Mouse (Mus musculus) MEL (cell line): Measurements from ENCODE around the gene Cd9.

Experiments used
- CTCF ChIP-seq, 3 experiments: IDR thresholded peaks in 2 of 3; conservative IDR thresholded peaks in 1 of 3; 2 replicates each; pipeline ENCODE4 v1.5.1; 2011 to 2012; ENCODE audit warnings: low read length in 3 of 3, low read depth in 2 of 3, mild to moderate bottlenecking in 2 of 3, improper control_type of control experiment in 1 of 3, inconsistent platforms in 1 of 3, mixed read lengths in 1 of 3, moderate library complexity in 1 of 3; ENCODE audit not compliant: control insufficient read depth in 1 of 3, insufficient read depth in 1 of 3, poor library complexity in 1 of 3, severe bottlenecking in 1 of 3
- MAFK ChIP-seq: IDR thresholded peaks from 2 replicates; pipeline ENCODE4 v1.6.1; 2011; ENCODE audit warnings: low read depth, mild to moderate bottlenecking, low read length, improper control_type of control experiment, borderline replicate concordance
- POLR2A ChIP-seq, 2 experiments: IDR thresholded peaks; 2 replicates each; pipeline ENCODE4 v1.6.1; 2011 to 2012; ENCODE audit warnings: low read length in 2 of 2, mild to moderate bottlenecking in 2 of 2, control low read depth in 1 of 2, improper control_type of control experiment in 1 of 2, low read depth in 1 of 2, moderate library complexity in 1 of 2; ENCODE audit not compliant: control insufficient read depth in 1 of 2, insufficient read depth in 1 of 2, poor library complexity in 1 of 2
- POLR2AphosphoS2 ChIP-seq: IDR thresholded peaks from 2 replicates; pipeline ENCODE4 v1.6.1; 2011; ENCODE audit warnings: low read length, improper control_type of control experiment
- POLR2AphosphoS5 ChIP-seq: IDR thresholded peaks from 2 replicates; pipeline ENCODE4 v1.6.1; 2012; ENCODE audit warnings: low read depth, borderline replicate concordance, mild to moderate bottlenecking, inconsistent platforms, low read length, moderate library complexity, mixed read lengths
- RCOR1 ChIP-seq: IDR thresholded peaks from 2 replicates; pipeline ENCODE4 v1.6.1; 2012; ENCODE audit warnings: low read depth, mild to moderate bottlenecking, inconsistent platforms, low read length, improper control_type of control experiment
- SIN3A ChIP-seq: IDR thresholded peaks from 2 replicates; pipeline ENCODE4 v1.6.1; 2012; ENCODE audit warnings: low read length, improper control_type of control experiment, inconsistent platforms
- TBP ChIP-seq: IDR thresholded peaks from 2 replicates; pipeline ENCODE4 v1.8.0; 2011; ENCODE audit warnings: low read depth, low read length, improper control_type of control experiment

DNA sequence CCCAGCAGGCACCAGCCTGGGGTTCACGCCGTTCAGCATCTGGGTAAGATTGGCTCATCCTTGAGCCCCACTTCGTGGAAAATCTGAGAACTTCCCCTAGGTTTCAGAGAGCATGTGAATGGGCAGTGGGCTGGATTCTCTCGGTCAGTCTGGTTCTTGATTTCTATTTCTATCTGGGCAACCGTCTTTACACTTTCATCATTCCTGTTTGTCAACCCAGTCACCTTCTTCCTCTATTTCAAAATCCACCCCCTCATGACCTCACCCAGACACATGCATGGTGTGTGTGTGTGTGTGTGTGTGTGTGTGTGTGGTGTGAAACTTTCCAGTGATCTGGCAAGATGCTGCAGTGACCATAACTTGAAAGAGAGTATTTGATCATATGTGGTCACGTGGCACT, 49.2 kb downstream of the Cd9 start:
- TF ChIP-seq CTCF (IDR thresholded peaks at IDR 0.05 in 2 of 3, conservative IDR thresholded peaks at IDR 0.05 in 1 of 3; ENCODE audit: control insufficient read depth in 1 of 3, insufficient read depth in 1 of 3, low read depth in 2 of 3, low read length in 3 of 3, poor library complexity in 1 of 3, severe bottlenecking in 1 of 3) (no peak), POLR2AphosphoS5 (no peak), RCOR1 (no peak), MAFK (no peak), TBP (no peak), POLR2A (IDR thresholded peaks at IDR 0.05; ENCODE audit: control insufficient read depth in 1 of 2, insufficient read depth in 1 of 2, low read depth in 1 of 2, low read length in 2 of 2, poor library complexity in 1 of 2) (no peak), SIN3A (no peak), POLR2AphosphoS2 (no peak)
